Mouse (Mus musculus): ENCODE data around the gene Fuom. TPM values are rescaled to one million over a fixed set of nuclear protein-coding genes. Genes with fewer than 3 reads are reported as not detected.
A peak's percentile ranks its signal among the peaks of the same experiment; 100 is the strongest.

The Fuom gene
- polyA plus RNA-seq, 1 experiment from 2014 or later: 75.8 TPM

DNA sequence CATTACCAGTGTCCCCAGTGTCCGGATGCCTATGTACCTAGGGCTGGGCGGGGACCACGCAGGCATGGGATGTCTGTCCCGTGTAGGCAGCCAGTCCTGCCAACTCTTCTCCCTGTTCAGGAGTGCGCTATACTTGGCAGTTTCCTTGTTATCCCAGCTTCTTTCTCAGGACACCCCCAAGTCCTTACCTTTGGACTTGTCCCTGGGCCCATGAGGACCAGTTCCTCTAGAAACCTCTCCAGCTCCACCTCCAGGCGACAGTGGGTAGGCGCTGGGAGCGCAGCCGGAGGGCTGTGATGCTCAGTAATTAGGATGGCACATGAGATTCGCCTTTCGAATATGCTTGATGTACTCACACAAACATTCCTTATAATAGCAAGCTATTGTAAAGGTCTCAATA lies 39.9 kb downstream of the Fuom start:
- no peak overlapping the region for H3K9ac ChIP-seq (replicated peaks)
- H3K27ac ChIP-seq (ENCODE audit: low read depth): no peak overlapping the region
- TF ChIP-seq CTCF (IDR thresholded peaks at IDR 0.05; ENCODE audit: low read depth) (peak; percentile 45; the same call in 1 of the 2 replicates), EP300 (IDR thresholded peaks at IDR 0.05; ENCODE audit: low read depth) (no peak)
- H3K36me3 ChIP-seq (replicated peaks; ENCODE audit: insufficient read depth, low read length): no peaks in the 10 kb centered on the region
- no peak overlapping the region for H3K4me2 ChIP-seq (ENCODE audit: low read depth, low read length)
- H3K4me3 ChIP-seq (ENCODE audit: low read depth, low read length): no peak overlapping the region
- 24% methylated on average over 11 of the region's 11 CpGs for WGBS (ENCODE audit: insufficient replicate concordance)
- peak; percentile 36 for DNase-seq
- H3K9me3 ChIP-seq (ENCODE audit: low read length): no peaks in the 10 kb centered on the region
- ATAC-seq: no peak
- H3K27me3 ChIP-seq (ENCODE audit: insufficient read depth, low read length): peaks cover 70% of the 10 kb centered on the region
- peaks cover 8% of the 10 kb centered on the region for H3K4me1 ChIP-seq (ENCODE audit: insufficient read depth)

DNA sequence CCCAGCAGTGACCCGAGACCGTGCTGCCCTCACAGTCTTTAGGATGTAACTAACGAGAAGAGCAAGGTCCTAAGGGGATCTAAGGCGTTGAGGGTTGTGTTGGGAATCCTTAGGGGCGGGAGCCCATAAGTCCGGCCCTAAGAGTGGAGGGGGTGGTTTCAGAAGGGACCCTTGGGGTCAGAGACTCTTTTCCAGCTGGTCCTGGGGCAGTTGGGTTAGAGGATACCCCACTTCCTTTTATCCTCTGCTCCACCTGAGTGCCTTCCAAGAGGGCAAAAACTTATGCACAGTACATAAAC lies 40.5 kb downstream of the Fuom start:
- H3K4me1 ChIP-seq (ENCODE audit: insufficient read depth): peaks cover 8% of the 10 kb centered on the region
- peaks cover 76% of the 10 kb centered on the region for H3K27me3 ChIP-seq (ENCODE audit: insufficient read depth, low read length)
- DNase-seq (no peak), ATAC-seq (no peak)
- H3K4me3 ChIP-seq (ENCODE audit: low read depth, low read length): no peak overlapping the region
- H3K9ac ChIP-seq (replicated peaks): no peak overlapping the region
- H3K27ac ChIP-seq (ENCODE audit: low read depth): no peak overlapping the region
- TF ChIP-seq CTCF (IDR thresholded peaks at IDR 0.05; ENCODE audit: low read depth): no peak
- H3K36me3 ChIP-seq (replicated peaks; ENCODE audit: insufficient read depth, low read length): no peaks in the 10 kb centered on the region
- WGBS (ENCODE audit: insufficient replicate concordance): 10% methylated on average over 6 of the region's 6 CpGs
- H3K4me2 ChIP-seq (ENCODE audit: low read depth, low read length): 0 out of 2 replicates have a peak overlapping the region, but pooled peaks have one; percentile 26
- H3K9me3 ChIP-seq (ENCODE audit: low read length): no peaks in the 10 kb centered on the region

DNA sequence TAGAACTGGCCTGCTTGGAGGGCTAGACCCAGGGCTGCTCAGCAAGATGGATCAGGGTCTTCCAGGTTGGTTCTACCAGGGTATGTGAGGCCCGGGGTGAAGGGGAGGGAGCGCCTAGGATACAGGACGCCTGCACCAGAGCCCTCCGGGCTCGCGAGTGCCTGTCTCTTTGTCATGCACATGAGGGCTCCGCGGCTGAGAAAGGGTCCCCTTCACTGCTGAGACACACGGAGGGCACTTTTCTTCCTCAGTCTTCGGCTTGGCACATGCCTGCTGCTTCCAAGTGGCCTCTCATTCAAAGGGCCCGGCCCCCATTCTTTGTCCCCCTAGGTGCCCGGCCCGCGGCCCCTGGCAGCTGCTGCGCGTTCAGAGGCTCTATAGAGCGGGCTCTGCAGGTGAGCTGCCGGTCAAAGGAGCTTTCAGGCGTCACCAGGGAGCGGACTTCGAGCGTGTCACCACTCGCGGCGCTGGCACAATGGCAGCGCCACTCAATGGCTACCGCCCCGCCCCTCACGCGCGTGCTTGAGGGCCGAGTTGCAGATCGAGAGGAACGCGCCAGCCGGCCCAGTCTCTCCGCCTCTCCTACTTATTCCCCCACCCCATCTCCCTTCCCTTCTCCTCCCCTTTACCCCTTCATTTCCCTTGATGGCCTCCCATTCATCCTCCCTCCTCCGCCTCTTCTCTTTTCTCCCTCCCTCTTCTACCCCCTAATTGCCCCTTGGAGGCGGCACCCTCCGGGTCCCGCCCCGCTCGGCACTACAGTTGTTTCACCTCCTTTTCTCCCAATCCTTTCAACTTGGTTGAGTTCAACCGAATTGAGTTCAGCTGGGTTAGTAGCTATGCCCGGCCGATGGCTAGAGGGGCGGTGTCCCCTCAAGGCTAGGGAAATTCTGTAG lies 41.1 kb downstream of the Fuom start:
- 3% methylated on average over 47 of the region's 47 CpGs for WGBS (ENCODE audit: insufficient replicate concordance)
- Histone ChIP-seq H3K27me3 (ENCODE audit: insufficient read depth, low read length) (peaks cover 82% of the 10 kb centered on the region), H3K9ac (replicated peaks) (no peak overlapping the region)

DNA sequence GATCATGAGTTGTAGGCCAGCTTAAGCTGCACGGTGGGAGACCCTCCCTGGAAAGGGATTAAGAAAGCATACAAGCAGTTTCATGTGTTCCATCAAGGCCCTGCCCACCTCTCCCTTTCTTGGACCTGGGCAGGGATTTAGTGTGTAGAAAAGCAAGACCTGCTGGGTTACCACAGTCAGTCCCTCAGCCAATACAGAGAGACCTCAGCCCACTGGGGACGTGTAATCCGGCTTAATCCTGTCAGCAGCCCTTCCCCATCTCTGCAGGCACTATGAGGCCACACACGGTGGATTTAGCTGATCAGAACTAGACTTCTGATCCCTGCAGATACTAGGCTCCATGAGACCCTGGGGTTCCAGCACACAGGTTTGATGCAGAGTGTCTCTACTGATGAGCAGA lies 42.6 kb downstream of the Fuom start:
- no peaks in the 10 kb centered on the region; the same call in 1 of the 2 replicates for H3K9me3 ChIP-seq (ENCODE audit: low read length)
- ATAC-seq: no peak
- no peak overlapping the region for H3K9ac ChIP-seq (replicated peaks)
- H3K36me3 ChIP-seq (replicated peaks; ENCODE audit: insufficient read depth, low read length): no peaks in the 10 kb centered on the region
- no peak overlapping the region for H3K27ac ChIP-seq (ENCODE audit: low read depth)
- H3K4me2 ChIP-seq (ENCODE audit: low read depth, low read length): no peak overlapping the region
- TF ChIP-seq CTCF (IDR thresholded peaks at IDR 0.05; ENCODE audit: low read depth) (no peak), EP300 (IDR thresholded peaks at IDR 0.05; ENCODE audit: low read depth) (no peak)
- H3K4me3 ChIP-seq (ENCODE audit: low read depth, low read length): no peak overlapping the region
- peaks cover 8% of the 10 kb centered on the region for H3K4me1 ChIP-seq (ENCODE audit: insufficient read depth)
- 38% methylated on average over 4 of the region's 4 CpGs for WGBS (ENCODE audit: insufficient replicate concordance)
- no peak for DNase-seq
- peaks cover 80% of the 10 kb centered on the region for H3K27me3 ChIP-seq (ENCODE audit: insufficient read depth, low read length)

More for the DNA sequence above, 41.1 kb downstream of the Fuom start:
- Histone ChIP-seq H3K4me2 (ENCODE audit: low read depth, low read length) (peak overlapping the region; percentile 26; the same call in 1 of the 2 replicates), H3K27ac (ENCODE audit: low read depth) (no peak overlapping the region), H3K9me3 (ENCODE audit: low read length) (no peaks in the 10 kb centered on the region), H3K4me1 (ENCODE audit: insufficient read depth) (peaks cover 8% of the 10 kb centered on the region), H3K4me3 (ENCODE audit: low read depth, low read length) (peak overlapping the region; percentile 17; the same call in 1 of the 2 replicates), H3K36me3 (replicated peaks; ENCODE audit: insufficient read depth, low read length) (no peaks in the 10 kb centered on the region)
- DNase-seq (peak; percentile 28), ATAC-seq (peak; percentile 45; the same call in 1 of the 2 replicates)
- no peak for TF ChIP-seq CTCF (IDR thresholded peaks at IDR 0.05; ENCODE audit: low read depth)
- TF ChIP-seq EP300 (IDR thresholded peaks at IDR 0.05; ENCODE audit: low read depth): no peak

DNA sequence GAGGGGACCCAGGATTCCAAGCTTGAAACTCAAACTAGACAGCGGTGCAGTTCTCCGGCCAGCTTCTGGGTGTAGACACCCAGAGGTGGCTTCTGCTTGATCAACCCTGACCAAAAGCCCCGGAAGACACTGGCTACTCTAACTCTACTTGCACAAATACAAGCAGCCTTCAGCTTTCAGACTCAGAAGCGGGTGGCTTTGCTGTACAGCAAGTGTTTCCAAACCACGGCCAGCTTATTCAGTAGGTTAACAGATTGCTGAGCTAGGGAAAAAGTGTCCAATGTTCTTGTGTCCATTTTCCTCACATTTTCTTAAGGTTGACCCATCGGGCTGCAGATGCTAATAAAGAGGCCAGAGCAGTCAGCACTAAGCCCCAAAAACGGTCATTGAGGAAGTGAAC lies 43.7 kb downstream of the Fuom start:
- peaks cover 8% of the 10 kb centered on the region for H3K4me1 ChIP-seq (ENCODE audit: insufficient read depth)
- DNase-seq (no peak), ATAC-seq (no peak)
- H3K27ac ChIP-seq (ENCODE audit: low read depth): no peak overlapping the region
- H3K36me3 ChIP-seq (replicated peaks; ENCODE audit: insufficient read depth, low read length): no peaks in the 10 kb centered on the region
- WGBS (ENCODE audit: insufficient replicate concordance): 19% methylated on average over 7 of the region's 7 CpGs
- TF ChIP-seq CTCF (IDR thresholded peaks at IDR 0.05; ENCODE audit: low read depth): no peak
- no peak for TF ChIP-seq EP300 (IDR thresholded peaks at IDR 0.05; ENCODE audit: low read depth)
- H3K4me3 ChIP-seq (ENCODE audit: low read depth, low read length): no peak overlapping the region
- H3K27me3 ChIP-seq (ENCODE audit: insufficient read depth, low read length): peaks cover 73% of the 10 kb centered on the region
- H3K9me3 ChIP-seq (ENCODE audit: low read length): no peaks in the 10 kb centered on the region; the same call in 1 of the 2 replicates
- no peak overlapping the region for H3K4me2 ChIP-seq (ENCODE audit: low read depth, low read length)
- no peak overlapping the region for H3K9ac ChIP-seq (replicated peaks)

DNA sequence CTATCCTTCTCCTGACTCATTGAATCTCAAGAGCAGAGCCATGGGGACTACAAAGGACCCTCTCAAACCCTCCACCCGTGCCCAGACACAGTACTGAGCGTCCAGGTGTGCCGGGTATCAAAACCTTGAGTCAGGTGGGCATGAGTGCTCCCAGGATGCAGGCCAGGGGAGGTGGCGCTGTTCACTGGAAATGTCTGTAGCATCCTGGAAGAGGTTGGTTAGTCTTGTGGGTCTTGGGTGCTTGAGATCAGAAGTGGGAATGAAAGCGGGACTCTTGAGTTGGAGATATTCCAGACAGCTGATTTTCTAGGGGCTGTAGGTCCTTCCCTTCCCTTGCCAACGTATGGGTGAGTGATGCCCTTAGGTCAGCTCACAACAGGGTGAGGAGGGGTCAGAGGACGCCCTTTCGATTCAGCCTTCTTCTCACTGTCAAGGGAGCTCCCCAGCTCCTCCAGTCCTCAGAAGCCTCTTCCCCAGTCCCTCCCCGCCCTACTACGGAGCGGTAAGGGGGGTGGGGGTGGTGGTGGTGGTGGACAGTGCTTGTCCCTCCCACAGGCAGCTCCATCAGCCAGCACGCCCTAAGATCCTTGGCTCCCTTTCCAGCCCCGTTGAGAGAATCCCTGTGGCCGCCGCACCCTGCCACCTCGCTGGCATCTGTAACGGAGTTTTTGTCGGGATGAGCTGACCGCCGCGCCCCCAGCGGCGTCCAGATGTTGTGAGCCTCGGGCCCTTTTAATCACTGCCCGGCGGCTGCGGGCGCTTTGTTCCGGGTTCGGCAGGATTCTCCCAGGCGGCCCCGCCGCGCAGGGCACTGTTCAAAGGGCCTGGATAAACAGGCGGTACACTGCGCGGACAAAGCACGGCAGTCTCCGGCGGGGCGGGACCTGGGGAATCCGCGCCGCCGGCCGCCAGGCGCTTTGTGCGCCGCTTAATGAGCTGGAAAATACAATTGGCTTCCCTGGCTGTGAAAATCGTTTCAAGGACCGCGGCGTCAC lies 44.5 kb downstream of the Fuom start:
- ATAC-seq (peak; percentile 33; the same call in 1 of the 2 replicates), DNase-seq (peak; percentile 25)
- Histone ChIP-seq H3K36me3 (replicated peaks; ENCODE audit: insufficient read depth, low read length) (no peaks in the 10 kb centered on the region), H3K27ac (ENCODE audit: low read depth) (no peak overlapping the region), H3K4me3 (ENCODE audit: low read depth, low read length) (peak overlapping the region; percentile 25), H3K9me3 (ENCODE audit: low read length) (no peaks in the 10 kb centered on the region; the same call in 1 of the 2 replicates), H3K4me1 (ENCODE audit: insufficient read depth) (peaks cover 8% of the 10 kb centered on the region), H3K27me3 (ENCODE audit: insufficient read depth, low read length) (peaks cover 69% of the 10 kb centered on the region), H3K9ac (replicated peaks) (no peak overlapping the region), H3K4me2 (ENCODE audit: low read depth, low read length) (peak overlapping the region; percentile 62)
- TF ChIP-seq EP300 (IDR thresholded peaks at IDR 0.05; ENCODE audit: low read depth) (no peak), CTCF (IDR thresholded peaks at IDR 0.05; ENCODE audit: low read depth) (0 out of 2 replicates have a peak, but pooled peaks have one; percentile 2)
- WGBS (ENCODE audit: insufficient replicate concordance): 6% methylated on average over 53 of the region's 53 CpGs
